Mouse (Mus musculus) ES-Bruce4 (cell line): ENCODE measurements at regions not wholly inside any gene's neighbourhood (a gene's known extent, or its start where the extent isn't known, plus 50 kb on each side); places are given as distances from the start of the nearest gene placed in this dataset.

Experiments
- H3K27ac ChIP-seq: 2 replicates; pipeline ENCODE4 v1.5.1; 2012; ENCODE audit warnings: low read length, inconsistent platforms; ENCODE audit not compliant: insufficient read depth
- H3K27me3 ChIP-seq: 2 replicates; pipeline ENCODE4 v1.6.1; 2012; ENCODE audit warnings: mild to moderate bottlenecking, low read length, inconsistent platforms; ENCODE audit not compliant: control insufficient read depth, poor library complexity, insufficient read depth, severe bottlenecking
- H3K36me3 ChIP-seq: 2 replicates; pipeline ENCODE4 v1.6.1; 2012; ENCODE audit warnings: inconsistent platforms, mild to moderate bottlenecking, low read length, moderate library complexity; ENCODE audit not compliant: control insufficient read depth, poor library complexity, insufficient read depth, severe bottlenecking
- H3K4me1 ChIP-seq: one replicate; pipeline ENCODE4 v1.8.1; 2011; ENCODE audit warnings: low read length; ENCODE audit not compliant: control insufficient read depth, insufficient read depth
- H3K4me3 ChIP-seq: 2 replicates; pipeline ENCODE4 v1.5.1; 2011; ENCODE audit warnings: low read depth, mild to moderate bottlenecking, low read length
- H3K9ac ChIP-seq: 2 replicates; pipeline ENCODE4 v1.6.1; 2012; ENCODE audit warnings: low read depth, mild to moderate bottlenecking, inconsistent platforms; ENCODE audit not compliant: poor library complexity, severe bottlenecking
- H3K9me3 ChIP-seq: replicated peaks from 2 replicates; pipeline ENCODE4 v1.6.1; 2012; ENCODE audit warnings: mild to moderate bottlenecking, low read length, inconsistent platforms; ENCODE audit not compliant: control insufficient read depth, poor library complexity, insufficient read depth, severe bottlenecking
- CTCF ChIP-seq: IDR thresholded peaks from one replicate; pipeline ENCODE4 v1.8.1; 2011; ENCODE audit warnings: low read depth, low read length
- EP300 ChIP-seq: IDR thresholded peaks from 2 replicates; pipeline ENCODE4 v1.6.1; 2011; ENCODE audit warnings: low read depth, low read length; ENCODE audit not compliant: insufficient read depth
- POLR2A ChIP-seq: IDR thresholded peaks from one replicate; pipeline ENCODE4 v1.8.1; 2011; ENCODE audit warnings: low read length; ENCODE audit not compliant: insufficient read depth

DNA sequence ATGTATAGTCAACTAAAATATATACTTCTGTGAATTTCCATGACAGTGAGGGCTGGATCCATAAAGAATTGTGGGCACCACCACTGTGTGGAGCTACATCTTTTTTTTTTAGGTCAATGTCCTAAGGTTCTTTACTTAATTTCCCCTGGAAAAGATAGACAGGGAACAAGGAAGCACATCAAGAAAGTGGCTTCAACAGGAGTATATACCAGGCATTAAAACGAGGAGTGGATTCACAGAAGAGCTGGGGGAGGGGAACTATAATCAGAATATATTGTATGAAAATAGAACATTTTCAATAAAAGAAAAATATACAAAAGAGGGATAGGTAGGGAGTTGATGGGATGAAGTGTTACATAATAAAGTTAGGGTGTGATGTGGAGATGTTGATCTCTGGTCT is 190.9 kb downstream of the Ifng start:
- no peaks in the 10 kb centered on the region for H3K27me3 ChIP-seq
- no peaks in the 10 kb centered on the region for H3K36me3 ChIP-seq
- no peak overlapping the region for H3K27ac ChIP-seq
- H3K9ac ChIP-seq: no peak overlapping the region
- no peaks in the 10 kb centered on the region for H3K4me1 ChIP-seq
- H3K9me3 ChIP-seq: no peaks in the 10 kb centered on the region; the same call in 1 of the 2 replicates
- no peak for TF ChIP-seq POLR2A
- TF ChIP-seq EP300: no peak
- no peak for TF ChIP-seq CTCF
- H3K4me3 ChIP-seq: no peak overlapping the region

DNA sequence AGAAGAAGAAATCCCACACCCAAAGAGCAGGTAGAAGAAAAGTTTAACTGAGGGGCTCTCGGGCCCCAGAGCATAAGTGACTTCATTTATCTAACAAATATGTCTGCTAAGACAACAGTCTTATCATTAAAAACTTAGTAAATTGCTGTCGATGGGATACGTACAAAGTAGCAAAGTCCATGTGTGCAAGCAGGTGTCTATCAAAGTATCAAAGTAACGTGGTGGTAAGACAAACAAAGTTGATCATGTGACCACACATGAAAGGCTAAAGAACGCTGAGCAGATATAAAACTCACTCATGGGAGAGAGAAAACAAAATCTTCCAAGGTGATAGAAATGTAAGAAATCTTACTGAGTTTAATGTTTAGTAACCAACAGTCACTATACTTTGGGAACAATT is 191.3 kb downstream of the Ifng start:
- Histone ChIP-seq H3K36me3 (no peaks in the 10 kb centered on the region), H3K9ac (no peak overlapping the region), H3K4me1 (no peaks in the 10 kb centered on the region), H3K9me3 (no peaks in the 10 kb centered on the region; the same call in 1 of the 2 replicates), H3K4me3 (no peak overlapping the region), H3K27me3 (no peaks in the 10 kb centered on the region), H3K27ac (no peak overlapping the region)
- TF ChIP-seq EP300 (no peak), CTCF (no peak), POLR2A (no peak)

DNA sequence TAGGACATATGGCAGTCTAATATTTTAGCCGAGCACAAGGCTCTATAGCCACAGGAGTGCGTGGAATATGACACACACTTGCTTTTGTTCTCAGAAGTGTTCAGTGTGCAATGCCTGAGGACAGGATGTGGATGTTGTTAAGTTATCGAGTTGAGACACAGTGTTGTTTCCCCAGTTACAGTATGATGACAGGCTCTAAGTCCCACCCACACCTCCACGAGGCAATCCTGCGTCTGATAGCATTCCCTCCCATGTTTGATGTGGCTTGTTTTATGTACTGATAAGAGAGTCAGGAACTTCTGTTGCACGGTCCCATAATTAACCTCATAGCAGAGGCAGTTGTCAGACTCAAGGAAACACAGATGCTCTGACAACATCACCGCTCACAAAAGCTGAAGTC is 192.6 kb downstream of the Ifng start:
- TF ChIP-seq CTCF: no peak
- TF ChIP-seq EP300: no peak
- no peak for TF ChIP-seq POLR2A
- no peaks in the 10 kb centered on the region for H3K27me3 ChIP-seq
- H3K4me3 ChIP-seq: no peak overlapping the region
- no peak overlapping the region for H3K27ac ChIP-seq
- H3K36me3 ChIP-seq: no peaks in the 10 kb centered on the region
- no peaks in the 10 kb centered on the region for H3K4me1 ChIP-seq
- H3K9ac ChIP-seq: no peak overlapping the region
- H3K9me3 ChIP-seq: no peaks in the 10 kb centered on the region; the same call in 1 of the 2 replicates

DNA sequence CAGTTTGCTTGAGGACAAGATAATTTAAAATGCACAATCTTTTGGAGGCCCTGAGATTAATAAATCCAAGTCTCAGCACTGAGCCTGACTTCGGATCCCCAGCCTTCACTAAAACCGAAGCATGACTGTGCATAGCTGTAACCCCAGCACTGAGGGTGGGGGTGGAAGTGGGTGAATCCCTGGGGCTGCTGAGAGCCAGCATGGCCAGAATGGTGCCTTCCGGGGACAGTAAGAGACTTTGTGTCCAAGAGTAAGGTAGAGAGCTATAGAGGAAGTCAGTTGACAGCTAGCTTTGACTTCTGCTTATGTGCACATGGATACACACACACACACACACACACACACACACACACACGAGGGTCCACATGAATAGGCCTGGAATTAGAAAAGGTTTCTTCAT is 198.3 kb downstream of the Ifng start:
- no peak for TF ChIP-seq CTCF
- TF ChIP-seq EP300: no peak
- no peak for TF ChIP-seq POLR2A
- no peaks in the 10 kb centered on the region for H3K4me1 ChIP-seq
- H3K9ac ChIP-seq: no peak overlapping the region
- no peaks in the 10 kb centered on the region for H3K27me3 ChIP-seq
- H3K27ac ChIP-seq: no peak overlapping the region
- no peaks in the 10 kb centered on the region for H3K36me3 ChIP-seq
- no peaks in the 10 kb centered on the region; the same call in 1 of the 2 replicates for H3K9me3 ChIP-seq
- H3K4me3 ChIP-seq: no peak overlapping the region

DNA sequence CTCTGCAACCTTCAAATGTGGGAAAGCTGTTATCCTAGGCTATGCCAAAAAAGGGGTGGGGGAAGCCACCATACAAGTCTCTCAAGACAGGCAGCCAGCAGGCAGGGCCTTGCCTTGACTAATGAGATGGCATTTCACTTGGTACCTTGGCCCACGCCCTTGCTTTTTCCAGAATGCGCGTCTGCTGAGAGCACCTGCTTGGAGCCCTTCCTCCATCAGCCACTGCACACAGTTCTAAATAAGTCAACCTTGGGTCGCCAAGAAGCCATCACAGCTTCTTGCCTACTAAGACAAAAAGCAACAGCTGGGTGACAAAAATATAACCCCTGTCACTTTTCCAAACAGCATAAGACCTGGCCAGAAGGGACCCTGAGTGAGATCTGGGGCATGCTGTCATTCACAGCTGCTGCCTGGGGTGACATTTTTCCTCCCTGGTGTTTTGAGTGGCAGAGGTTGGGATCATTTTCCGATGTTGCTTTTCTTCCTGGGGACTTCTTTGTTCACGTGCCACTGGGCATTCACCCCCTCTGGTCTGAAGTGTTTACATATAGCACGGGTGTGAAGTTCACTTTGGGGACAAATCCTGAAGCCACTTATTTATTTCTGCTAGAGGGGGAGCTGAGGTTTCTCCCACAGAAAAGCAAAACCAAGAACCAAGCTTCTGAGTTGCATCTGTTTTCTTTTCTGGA is 199.4 kb downstream of the Ifng start:
- H3K27me3 ChIP-seq: no peaks in the 10 kb centered on the region
- no peaks in the 10 kb centered on the region for H3K9me3 ChIP-seq
- no peaks in the 10 kb centered on the region for H3K36me3 ChIP-seq
- no peaks in the 10 kb centered on the region for H3K4me1 ChIP-seq
- H3K9ac ChIP-seq: no peak overlapping the region
- TF ChIP-seq POLR2A: no peak
- H3K4me3 ChIP-seq: no peak overlapping the region
- H3K27ac ChIP-seq: no peak overlapping the region

DNA sequence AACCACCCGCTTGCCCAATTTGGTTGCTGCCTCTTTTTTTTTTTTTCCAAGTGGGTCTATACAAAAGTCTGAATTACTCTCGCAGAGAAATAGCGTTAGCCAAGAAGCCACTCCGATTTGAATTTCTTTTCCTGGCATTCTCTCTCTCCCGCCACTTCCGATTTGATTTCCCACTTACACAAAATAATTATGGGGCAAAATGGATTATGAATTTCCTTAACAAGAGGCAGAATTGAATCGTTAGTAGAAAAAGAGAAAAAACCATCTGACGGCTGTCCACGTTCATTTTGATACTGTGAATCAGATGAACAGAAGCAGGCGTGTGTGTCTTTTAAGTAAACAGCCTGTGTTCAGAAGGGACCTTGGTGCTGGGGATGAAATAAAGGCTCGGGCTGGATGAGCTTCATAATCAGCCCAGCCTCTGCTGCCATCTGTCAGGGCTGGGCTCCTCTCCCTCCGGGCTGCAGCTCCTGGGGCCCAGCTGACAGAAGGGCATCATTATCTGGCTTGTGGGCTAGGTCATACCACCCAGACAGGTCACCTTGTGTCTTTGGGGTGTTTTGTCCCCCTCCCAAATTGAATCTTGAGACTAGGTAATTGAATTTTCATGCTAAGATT is 200.1 kb downstream of the Ifng start:
- Histone ChIP-seq H3K4me1 (no peaks in the 10 kb centered on the region), H3K36me3 (no peaks in the 10 kb centered on the region), H3K4me3 (no peak overlapping the region), H3K9me3 (no peaks in the 10 kb centered on the region), H3K9ac (no peak overlapping the region), H3K27ac (no peak overlapping the region), H3K27me3 (no peaks in the 10 kb centered on the region)
- TF ChIP-seq CTCF (no peak), POLR2A (no peak), EP300 (no peak)
